ENCODE assay signal across 11 mouse cellular contexts in genomic region chr9:118939831-118940230, GRCm38 (mm10). TPM values are rescaled to one million over a fixed set of nuclear protein-coding genes. Genes with fewer than 3 reads are reported as not detected.
DNase-seq lines count a peak whose midpoint lies in the region; ATAC-seq and TF ChIP-seq lines count a peak whose summit lies in the region.
"Had no signal": no experiment of that assay in that cellular context is flagged by ENCODE, and none has a peak within 500 bp of the region (broad histone marks: within the 10 kb centered on the region; RNA-seq: fewer than 3 reads in every experiment).

No protein-coding gene starts in this region.

- no peak overlapping the region for H3K4me3 ChIP-seq in heart, postnatal 0 days (ENCODE audit: low read depth, low read length)
- H3K4me3 ChIP-seq in lung, postnatal 0 days (ENCODE audit: low read depth, low read length) = no peak overlapping the region
- no peak overlapping the region for H3K4me3 ChIP-seq in stomach, embryonic 16.5 days (replicated peaks; ENCODE audit: low read length)
- H3K4me3 ChIP-seq: midbrain, embryonic 13.5 days had no signal

- no peaks in the 10 kb centered on the region for H3K9me3 ChIP-seq in heart, postnatal 0 days (replicated peaks; ENCODE audit: control insufficient read depth, low read length)
- H3K9me3 ChIP-seq in lung, postnatal 0 days (ENCODE audit: low read length) = no peaks in the 10 kb centered on the region
- H3K9me3 ChIP-seq in stomach, embryonic 16.5 days (replicated peaks; ENCODE audit: control insufficient read depth, low read length) = no peaks in the 10 kb centered on the region
- H3K9me3 ChIP-seq: midbrain, embryonic 13.5 days had no signal

- no peak overlapping the region for H3K9ac ChIP-seq in heart, postnatal 0 days (replicated peaks; ENCODE audit: low read depth, low read length)
- H3K9ac ChIP-seq in lung, postnatal 0 days (replicated peaks; ENCODE audit: low read depth) = no peak overlapping the region
- no peak overlapping the region for H3K9ac ChIP-seq in stomach, embryonic 16.5 days (ENCODE audit: low read length)
- H3K9ac ChIP-seq: midbrain, embryonic 13.5 days had no signal

- 86% methylated on average over 12 of the region's 12 CpGs for WGBS in heart, postnatal 0 days
- WGBS in lung, postnatal 0 days = 64% methylated on average over 12 of the region's 12 CpGs
- 67% methylated on average over 12 of the region's 12 CpGs for WGBS in stomach, embryonic 16.5 days

- no peak for TF ChIP-seq EP300 in heart, postnatal 0 days (IDR thresholded peaks at IDR 0.05; ENCODE audit: low read depth)
- no peak for TF ChIP-seq EP300 in lung, postnatal 0 days (IDR thresholded peaks at IDR 0.05)

- DNase-seq in heart, postnatal 0 days (ENCODE audit: low spot score) = no peak
- DNase-seq in heart, adult 9 months (ENCODE audit: low spot score in 2 of 2) = no peak
- DNase-seq in lung, postnatal 0 days (ENCODE audit: low spot score) = no peak
- DNase-seq in lung, postnatal 14 days = no peak
- DNase-seq in kidney, postnatal 14 days = peak; percentile 54
- no peak for DNase-seq in right cerebral cortex, postnatal 36 days (ENCODE audit: low spot score in 2 of 2)
- no peak for DNase-seq in ovary, adult 18-20 months (ENCODE audit: low spot score)
- DNase-seq: heart, postnatal 4 days had no signal

- H3K4me1 ChIP-seq in heart, postnatal 0 days (ENCODE audit: control insufficient read depth, insufficient read depth) = peaks cover 35% of the 10 kb centered on the region
- peaks cover 20% of the 10 kb centered on the region for H3K4me1 ChIP-seq in lung, postnatal 0 days (ENCODE audit: insufficient read depth, low read depth, low read length)
- peaks cover 19% of the 10 kb centered on the region for H3K4me1 ChIP-seq in stomach, embryonic 16.5 days (ENCODE audit: control insufficient read depth, insufficient read depth, low read length)

- H3K36me3 ChIP-seq in heart, postnatal 0 days (replicated peaks; ENCODE audit: control insufficient read depth, insufficient read depth, low read length) = no peaks in the 10 kb centered on the region
- H3K36me3 ChIP-seq in lung, postnatal 0 days (ENCODE audit: insufficient read depth, low read length) = no peaks in the 10 kb centered on the region
- H3K36me3 ChIP-seq in stomach, embryonic 16.5 days (ENCODE audit: control insufficient read depth, insufficient read depth, low read length) = 0 out of 2 replicates have a peak, but pooled peaks cover 7% of the 10 kb centered on the region
- H3K36me3 ChIP-seq: G1E; midbrain, embryonic 13.5 days had no signal

- H3K27ac ChIP-seq in heart, postnatal 0 days (ENCODE audit: low read depth) = 0 out of 2 replicates have a peak overlapping the region, but pooled peaks have one; percentile 22
- peak overlapping the region; percentile 64 for H3K27ac ChIP-seq in lung, postnatal 0 days (ENCODE audit: low read length)
- H3K27ac ChIP-seq in stomach, embryonic 16.5 days (ENCODE audit: low read length) = peak overlapping the region; percentile 30; the same call in 1 of the 2 replicates
- H3K27ac ChIP-seq: midbrain, embryonic 13.5 days had no signal

- no peak for ATAC-seq in heart, postnatal 0 days (ENCODE audit: insufficient read depth, low read depth)
- ATAC-seq in lung, postnatal 0 days = no peak
- ATAC-seq in stomach, embryonic 16.5 days (ENCODE audit: insufficient read depth, low FRiP score) = no peak
- ATAC-seq: midbrain, embryonic 13.5 days had no signal

- H3K27me3 ChIP-seq in heart, postnatal 0 days (ENCODE audit: control insufficient read depth, insufficient read depth, low read length) = no peaks in the 10 kb centered on the region
- no peaks in the 10 kb centered on the region for H3K27me3 ChIP-seq in lung, postnatal 0 days (replicated peaks; ENCODE audit: insufficient read depth, low read length)
- no peaks in the 10 kb centered on the region for H3K27me3 ChIP-seq in stomach, embryonic 16.5 days (ENCODE audit: control insufficient read depth, insufficient read depth, low read length)
- H3K27me3 ChIP-seq: midbrain, embryonic 13.5 days had no signal

- TF ChIP-seq CTCF in heart, postnatal 0 days (IDR thresholded peaks at IDR 0.05; ENCODE audit: low read depth) = no peak
- TF ChIP-seq CTCF in lung, postnatal 0 days (IDR thresholded peaks at IDR 0.05) = no peak

- H3K4me2 ChIP-seq in heart, postnatal 0 days (ENCODE audit: low read depth, low read length) = no peak overlapping the region
- no peak overlapping the region for H3K4me2 ChIP-seq in lung, postnatal 0 days (replicated peaks; ENCODE audit: low read depth, low read length)
- no peak overlapping the region for H3K4me2 ChIP-seq in stomach, embryonic 16.5 days (ENCODE audit: low read depth, low read length)
- H3K4me2 ChIP-seq: midbrain, embryonic 13.5 days had no signal

RNA-seq across cellular contexts. Expression of gene Ctdspl, which starts 13.6 kb away (rescaled TPM):
- 12.6 and 33.7 TPM in 2 replicates for total RNA-seq in heart, postnatal 0 days (2014; rRNA removed; ENCODE audit: low replicate concordance)
- 4.3 TPM in 2 replicates for polyA plus RNA-seq in heart, postnatal 0 days (2015; fragmentation: Nextera tagmentation; extraction: Ambion mirVana)
- polyA plus RNA-seq in lung, postnatal 0 days (2015; fragmentation: Nextera tagmentation; extraction: Ambion mirVana) = 27.8 and 29.9 TPM in 2 replicates
- polyA plus RNA-seq in stomach, embryonic 16.5 days (2015; fragmentation: Nextera tagmentation; extraction: Ambion mirVana) = 17.4 and 17.6 TPM in 2 replicates
- polyA plus RNA-seq: G1E had no signal
